Mouse (Mus musculus): ENCODE data around the gene Eid2. TPM values are rescaled to one million over a fixed set of nuclear protein-coding genes. Genes with fewer than 3 reads are reported as not detected.

The Eid2 gene
- 1.2 and 1.6 TPM in 2 replicates for total RNA-seq (2023)

GRCm38 (mm10) chr7:28267129-28268041 lies at the start of gene Eid2:
Gene Eid2 (plus strand): TSS chr7:28267881.

DNA sequence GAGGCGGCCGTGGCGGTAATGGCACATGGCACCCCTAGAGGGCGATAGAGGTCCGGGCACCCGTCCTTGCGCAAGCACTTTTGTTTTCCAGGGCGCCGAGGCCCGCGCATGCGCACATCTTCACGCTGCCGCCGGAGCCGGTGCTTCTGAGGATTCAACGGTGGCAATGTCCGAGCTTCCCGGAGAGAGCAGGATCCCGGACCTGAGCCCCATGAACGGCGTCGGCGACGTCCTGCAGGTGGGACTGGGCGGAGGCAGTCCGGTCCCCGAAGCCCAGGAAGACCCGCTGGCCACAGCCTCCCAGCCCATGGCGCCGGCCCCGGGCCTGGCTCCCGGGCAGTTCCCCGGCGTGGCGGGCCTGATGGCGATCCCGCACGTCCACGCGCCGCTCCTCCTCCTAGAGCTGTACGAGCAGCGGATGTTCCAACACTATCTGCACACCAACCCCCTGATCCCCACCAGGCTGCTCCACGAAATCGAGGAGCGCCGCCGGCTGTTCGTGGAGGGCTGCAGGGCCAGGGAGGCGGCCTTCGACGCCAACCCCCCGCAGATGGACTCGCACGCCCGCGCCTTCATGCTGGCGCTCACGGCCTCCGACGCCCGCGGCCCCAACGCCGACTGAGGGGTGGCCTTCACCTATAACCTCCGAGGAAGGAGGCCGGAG lies 10.1 kb downstream of the Eid2 start, which contains the start of gene Eid2b:
TSS of gene Eid2b (plus strand) at position 125 of the 664 bp plus-strand sequence.

GRCm38 (mm10) chr7:28290638-28291590 lies 23.2 kb downstream of the Eid2 start, which contains the start of gene Selenov:
Gene Selenov (minus strand): TSS chr7:28291186.

DNA sequence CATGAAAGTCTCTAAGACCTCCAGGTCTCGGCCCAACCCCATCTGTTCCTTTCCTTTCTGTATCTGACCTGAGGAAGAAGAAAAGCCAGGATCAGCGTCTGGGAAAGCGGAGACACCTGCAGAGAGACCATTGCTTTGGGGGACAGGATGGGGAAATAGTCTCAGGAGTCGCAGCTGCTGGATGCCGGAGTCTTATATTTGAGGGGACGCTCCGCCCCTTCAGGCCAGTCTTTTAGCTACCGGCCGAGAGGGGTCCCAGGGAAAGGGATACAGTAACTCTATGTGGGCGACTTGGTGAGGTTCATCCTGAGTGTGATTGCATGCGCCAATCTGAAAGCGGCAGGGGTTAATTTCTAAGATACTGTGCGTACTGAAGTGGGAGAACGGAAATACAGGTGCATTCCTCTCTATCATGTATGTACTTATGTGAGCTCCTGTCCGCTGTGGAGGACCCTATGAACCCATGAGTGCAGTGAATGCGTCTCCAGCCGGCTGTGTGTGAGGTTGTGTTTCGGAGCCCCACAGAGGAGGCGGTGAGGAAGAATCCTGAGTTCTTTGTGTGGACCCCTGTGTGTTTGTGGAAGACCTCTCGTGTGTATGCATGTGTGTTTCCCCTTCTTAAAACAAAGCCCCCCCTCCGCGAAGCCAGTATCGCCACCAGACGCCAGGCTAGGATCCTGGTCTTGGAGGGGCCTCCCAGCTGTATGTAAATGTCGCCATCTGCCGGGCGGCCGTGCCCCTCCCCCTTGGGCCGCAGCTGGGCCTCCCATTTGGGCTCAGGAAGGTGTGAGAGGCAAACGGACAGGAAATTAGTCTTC lies 34.1 kb downstream of the Eid2 start, which contains the start of gene Dll3:
TSS of gene Dll3 (minus strand) at position 623 of the 818 bp plus-strand sequence.

DNA sequence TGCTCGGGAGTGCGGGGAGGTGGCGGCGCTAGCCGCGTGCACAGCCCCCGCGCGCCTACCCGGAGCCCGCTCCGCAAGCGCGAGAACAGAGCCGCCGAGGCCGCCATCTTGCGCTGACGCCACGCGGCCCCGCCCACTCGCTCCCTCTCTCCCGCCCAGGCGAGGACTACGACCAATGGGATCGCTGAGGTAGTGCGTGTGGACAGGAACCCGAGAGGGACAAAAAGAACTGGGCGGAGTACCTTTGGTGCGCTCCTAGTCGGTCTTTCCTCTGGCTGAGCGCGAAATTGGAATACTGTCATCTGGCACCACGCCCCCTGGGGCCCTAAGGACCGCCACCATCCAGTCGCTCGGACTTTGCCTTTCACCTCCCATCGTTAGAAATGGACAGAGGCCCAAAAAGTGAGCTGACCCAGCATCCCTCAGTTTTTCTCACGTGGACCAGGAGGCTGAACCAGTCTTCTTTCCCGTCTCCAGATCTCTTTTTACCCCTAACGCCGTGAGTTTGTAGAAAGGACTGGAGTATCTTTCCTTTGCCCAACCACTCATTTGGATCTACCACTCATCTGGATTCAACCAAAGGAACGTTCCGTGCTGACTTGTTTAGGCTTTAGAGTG lies 44.4 kb downstream of the Eid2 start, which contains the start of gene Timm50:
TSS of gene Timm50 (minus strand) at position 147 of the 618 bp plus-strand sequence.

Other genes starting within 250 kb of the Eid2 start
- gene Psmc4, start 217.8 kb upstream of the Eid2 start, total RNA-seq (2023) = 66.2 and 72.8 TPM in 2 replicates
- gene Fcgbp, start 196.6 kb upstream of the Eid2 start, total RNA-seq (2023) = not detected in 2 replicates
- not detected in 2 replicates for gene 9530053A07Rik, start 138.4 kb upstream of the Eid2 start, total RNA-seq (2023)
- 39.0 and 39.8 TPM in 2 replicates for gene Fbl, start 98.2 kb upstream of the Eid2 start, total RNA-seq (2023)
- gene Dyrk1b, start 88.4 kb upstream of the Eid2 start, total RNA-seq (2023) = 18.7 and 20.9 TPM in 2 replicates
- 5.0 and 6.9 TPM in 2 replicates for gene Eid2b, start 9.9 kb downstream of the Eid2 start, total RNA-seq (2023)
- not detected in 2 replicates for gene Selenov, start 23.3 kb downstream of the Eid2 start, total RNA-seq (2023)
- not detected in 2 replicates for gene Dll3, start 34.4 kb downstream of the Eid2 start, total RNA-seq (2023)
- 30.5 and 34.3 TPM in 2 replicates for gene Timm50, start 44.2 kb downstream of the Eid2 start, total RNA-seq (2023)
- gene Supt5, start 70.9 kb downstream of the Eid2 start, total RNA-seq (2023) = 75.3 and 85.3 TPM in 2 replicates
- gene Rps16, start 82.8 kb downstream of the Eid2 start, total RNA-seq (2023) = 615 and 788 TPM in 2 replicates
- gene Plekhg2, start 104.7 kb downstream of the Eid2 start, total RNA-seq (2023) = 23.5 and 27.9 TPM in 2 replicates
- gene Zfp36, start 112.4 kb downstream of the Eid2 start, total RNA-seq (2023) = 1,259 and 1,483 TPM in 2 replicates
- 7.6 and 8.2 TPM in 2 replicates for gene Med29, start 124.8 kb downstream of the Eid2 start, total RNA-seq (2023)
- gene Paf1, start 125.1 kb downstream of the Eid2 start, total RNA-seq (2023) = 67.1 and 90.2 TPM in 2 replicates
- 593 and 595 TPM in 2 replicates for gene Gmfg, start 169.6 kb downstream of the Eid2 start, total RNA-seq (2023)
- gene Lrfn1, start 184.1 kb downstream of the Eid2 start, total RNA-seq (2023) = 1.8 and 3.4 TPM in 2 replicates
- gene Ifnl2, start 242.6 kb downstream of the Eid2 start, total RNA-seq (2023) = not detected in 2 replicates